Mouse (Mus musculus): Measurements from ENCODE around the gene 4921517D22Rik.
"Not testable (repeated sequence)": the region's sequence is repeated elsewhere in the genome, so short reads cannot be mapped to it uniquely, and the experiment has no call there.

GRCm38 (mm10) chr13:59700137-59700536, 6.2 kb upstream of the 4921517D22Rik start:
- not testable (repeated sequence) for TF ChIP-seq CTCF (IDR thresholded peaks at IDR 0.05; ENCODE audit: borderline replicate concordance, insufficient read depth, low read depth, low read length); POLR2A (IDR thresholded peaks at IDR 0.05; ENCODE audit: borderline replicate concordance, insufficient read depth, low read length)

Measured in cerebellum, adult 2 months (tissue).